ENCODE assay signal across 4 mouse cellular contexts in the genomic region with DNA sequence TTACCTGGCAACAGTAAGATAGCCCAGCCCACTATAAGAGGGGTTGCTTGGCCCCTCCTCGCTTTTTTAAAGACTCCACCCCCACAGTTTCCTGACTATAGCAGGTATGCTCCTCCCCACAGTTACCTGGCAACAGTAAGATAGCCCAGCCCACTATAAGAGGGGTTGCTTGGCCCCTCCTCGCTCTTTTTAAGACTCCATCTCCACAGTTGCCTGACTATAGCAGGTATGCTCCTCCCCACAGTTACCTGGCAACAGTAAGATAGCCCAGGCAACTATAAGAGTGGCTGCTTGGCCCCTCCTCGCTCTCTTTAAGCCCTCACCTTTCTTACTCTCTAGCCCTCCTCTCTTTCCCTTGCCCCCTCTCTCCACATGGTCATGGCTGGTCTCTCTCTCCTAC.
DNase-seq lines count a peak whose midpoint lies in the region; ATAC-seq and TF ChIP-seq lines count a peak whose summit lies in the region.
"Not testable (repeated sequence)": the region's sequence is repeated elsewhere in the genome, so short reads cannot be mapped to it uniquely, and the experiment has no call there.

No protein-coding gene starts in this region.

- not testable (repeated sequence) for H3K9ac ChIP-seq in lung, embryonic 14.5 days; lung, embryonic 16.5 days (ENCODE audit: low read length); stomach, embryonic 15.5 days

- not testable (repeated sequence) for H3K27ac ChIP-seq in lung, embryonic 14.5 days (ENCODE audit: low read depth); lung, embryonic 16.5 days (ENCODE audit: low read length); stomach, embryonic 15.5 days

- not testable (repeated sequence) for H3K4me3 ChIP-seq in lung, embryonic 14.5 days (ENCODE audit: low read depth, low read length); lung, embryonic 16.5 days (ENCODE audit: low read length); stomach, embryonic 15.5 days (replicated peaks)

- H3K4me2 ChIP-seq in lung, embryonic 14.5 days; lung, embryonic 16.5 days (ENCODE audit: low read depth, low read length); stomach, embryonic 15.5 days: not testable (repeated sequence)

- not testable (repeated sequence) for H3K9me3 ChIP-seq in lung, embryonic 14.5 days (ENCODE audit: low read depth, low read length); lung, embryonic 16.5 days (ENCODE audit: control insufficient read depth, low read length); stomach, embryonic 15.5 days

- 51% methylated on average over 3 of the region's 3 CpGs for WGBS in lung, embryonic 14.5 days
- WGBS in lung, embryonic 16.5 days, result 40% methylated on average over 3 of the region's 3 CpGs
- 68% methylated on average over 3 of the region's 3 CpGs for WGBS in stomach, embryonic 15.5 days

- TF ChIP-seq CTCF in lung, embryonic 14.5 days (IDR thresholded peaks at IDR 0.05; ENCODE audit: low read depth), result not testable (repeated sequence)

- peak; percentile 52; the same call in 1 of the 2 replicates for ATAC-seq in lung, embryonic 14.5 days (ENCODE audit: insufficient read depth)
- ATAC-seq in lung, embryonic 16.5 days (ENCODE audit: low read depth), result peak; percentile 81
- ATAC-seq in stomach, embryonic 15.5 days (ENCODE audit: insufficient read depth, low FRiP score, low read depth), result peak; percentile 7; the same call in 1 of the 2 replicates

- H3K27me3 ChIP-seq in lung, embryonic 14.5 days (ENCODE audit: insufficient read depth, low read length); lung, embryonic 16.5 days (ENCODE audit: control insufficient read depth, insufficient read depth, low read depth, low read length); stomach, embryonic 15.5 days (replicated peaks): not testable (repeated sequence)

- H3K36me3 ChIP-seq in lung, embryonic 14.5 days (ENCODE audit: insufficient read depth); lung, embryonic 16.5 days (ENCODE audit: control insufficient read depth, insufficient read depth, low read length); stomach, embryonic 15.5 days: not testable (repeated sequence)

- H3K4me1 ChIP-seq in lung, embryonic 14.5 days (ENCODE audit: insufficient read depth); lung, embryonic 16.5 days (replicated peaks; ENCODE audit: control insufficient read depth, insufficient read depth, low read length); stomach, embryonic 15.5 days: not testable (repeated sequence)

- DNase-seq in WW6 (ENCODE audit: low read depth, low spot score), result peak; percentile 18
- not testable (repeated sequence) for DNase-seq in lung, embryonic 14.5 days

Comparison
In these comparisons a context has a peak if more than half of its experiments do, and no peak if none do; other contexts are left out.
1. ATAC-seq: peak in every context shown above with its lines; median percentile 81 in lung, embryonic 16.5 days; 52 in lung, embryonic 14.5 days; 7 in stomach, embryonic 15.5 days.